Mouse (Mus musculus): ENCODE data around the gene Rnft2. TPM values are rescaled to one million over a fixed set of nuclear protein-coding genes. Genes with fewer than 3 reads are reported as not detected.

The Rnft2 gene
- polyA plus RNA-seq, 1 experiment from 2014 or later = 1.7 TPM

DNA sequence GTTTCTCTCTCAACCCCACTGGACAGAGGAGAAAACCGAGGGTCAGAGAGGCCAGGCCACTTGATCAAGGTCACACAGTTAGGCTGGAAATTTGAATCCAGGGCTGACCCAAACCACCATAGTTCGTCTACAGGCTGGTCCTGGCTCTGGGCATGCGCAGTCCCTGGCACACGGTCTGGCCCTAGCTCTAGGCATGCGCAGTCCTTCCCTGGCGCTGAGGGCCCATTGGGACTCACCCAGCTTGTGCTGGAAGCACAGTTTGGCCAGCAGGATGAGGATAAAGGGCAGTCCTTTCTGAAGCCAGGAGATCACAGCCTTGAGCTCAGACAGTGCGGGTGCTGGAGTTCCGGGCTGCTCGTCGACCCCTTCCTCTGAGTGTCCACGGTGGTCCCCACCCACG, 8.0 kb downstream of the Rnft2 start:
- DNase-seq (ENCODE audit: low spot score) = no peak
- Histone ChIP-seq H3K4me2 (no peak overlapping the region), H3K27me3 (replicated peaks; ENCODE audit: control insufficient read depth, insufficient read depth, low read length) (no peaks in the 10 kb centered on the region), H3K9ac (ENCODE audit: low read depth, low read length) (no peak overlapping the region), H3K36me3 (ENCODE audit: control insufficient read depth, insufficient read depth, low read length) (no peaks in the 10 kb centered on the region), H3K9me3 (ENCODE audit: control insufficient read depth, low read length) (no peaks in the 10 kb centered on the region), H3K4me1 (replicated peaks; ENCODE audit: control insufficient read depth, insufficient read depth, low read length) (no peaks in the 10 kb centered on the region), H3K4me3 (ENCODE audit: low read depth, low read length) (no peak overlapping the region), H3K27ac (ENCODE audit: low read depth, low read length) (no peak overlapping the region)
- 72% methylated on average over 12 of the region's 12 CpGs for WGBS
- ATAC-seq (replicated peaks; ENCODE audit: low FRiP score) = no peak

DNA sequence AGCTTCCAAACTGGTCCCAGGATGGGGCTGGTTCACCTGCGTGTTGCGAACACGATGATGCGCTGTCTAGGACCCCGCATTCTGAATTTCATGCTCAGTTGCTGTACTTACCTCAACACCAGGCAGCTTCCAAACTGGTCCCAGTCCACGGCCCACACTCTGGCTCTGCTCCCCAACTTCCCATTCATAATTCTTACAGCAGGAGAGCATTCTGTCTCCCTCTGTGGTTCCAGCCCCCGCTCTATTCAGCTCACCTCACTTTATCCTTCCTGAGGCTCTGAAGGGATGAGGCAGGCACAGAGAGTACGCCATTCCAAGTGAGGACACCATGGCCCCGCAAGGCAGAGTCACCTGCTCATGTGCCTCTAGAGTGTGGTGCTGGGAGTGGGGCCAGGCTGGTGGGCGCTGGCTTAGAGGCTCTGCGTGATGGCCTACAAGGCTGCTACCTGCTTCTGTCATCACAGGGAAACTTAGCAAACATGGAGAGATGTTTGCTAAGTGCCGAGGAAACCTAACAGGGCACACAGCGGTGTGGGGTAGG, 14.8 kb downstream of the Rnft2 start:
- 83% methylated on average over 13 of the region's 13 CpGs for WGBS
- Histone ChIP-seq H3K4me1 (replicated peaks; ENCODE audit: control insufficient read depth, insufficient read depth, low read length) (no peaks in the 10 kb centered on the region), H3K9ac (ENCODE audit: low read depth, low read length) (no peak overlapping the region), H3K9me3 (ENCODE audit: control insufficient read depth, low read length) (no peaks in the 10 kb centered on the region), H3K27me3 (replicated peaks; ENCODE audit: control insufficient read depth, insufficient read depth, low read length) (no peaks in the 10 kb centered on the region), H3K27ac (ENCODE audit: low read depth, low read length) (no peak overlapping the region), H3K4me2 (no peak overlapping the region), H3K36me3 (ENCODE audit: control insufficient read depth, insufficient read depth, low read length) (no peaks in the 10 kb centered on the region), H3K4me3 (ENCODE audit: low read depth, low read length) (no peak overlapping the region)
- DNase-seq (ENCODE audit: low spot score) (no peak), ATAC-seq (replicated peaks; ENCODE audit: low FRiP score) (no peak)

DNA sequence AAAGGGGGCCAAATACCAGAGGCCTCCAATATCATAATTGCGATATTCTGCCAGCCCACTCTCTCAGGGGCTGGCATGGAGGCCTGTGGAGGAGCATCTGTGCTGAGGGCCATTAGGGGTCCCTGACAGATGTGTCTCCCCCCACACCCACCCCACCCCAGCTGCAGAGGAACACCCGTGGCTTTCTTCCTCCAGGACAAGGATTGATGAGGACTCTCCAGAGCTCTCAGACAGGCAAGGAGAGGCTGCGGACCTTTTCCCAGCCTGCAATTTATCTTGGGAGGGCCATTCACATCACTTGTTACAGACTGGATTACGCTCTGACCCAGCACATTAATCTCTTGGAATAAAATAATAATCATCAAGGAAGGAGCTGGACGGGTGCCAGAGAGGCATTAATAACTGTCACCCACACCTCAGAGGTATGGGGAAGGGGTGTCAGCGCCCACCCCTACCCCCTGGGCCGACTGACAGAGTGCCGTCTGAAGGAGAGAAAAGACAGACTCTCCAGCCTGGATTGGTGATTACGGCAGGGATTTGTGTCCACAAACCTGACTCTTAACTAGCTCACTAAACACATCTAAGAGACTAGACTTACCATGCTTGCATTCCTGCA, 21.7 kb downstream of the Rnft2 start:
- DNase-seq (ENCODE audit: low spot score) = no peak
- Histone ChIP-seq H3K27ac (ENCODE audit: low read depth, low read length) (no peak overlapping the region), H3K4me3 (ENCODE audit: low read depth, low read length) (no peak overlapping the region), H3K4me2 (no peak overlapping the region), H3K36me3 (ENCODE audit: control insufficient read depth, insufficient read depth, low read length) (no peaks in the 10 kb centered on the region), H3K4me1 (replicated peaks; ENCODE audit: control insufficient read depth, insufficient read depth, low read length) (no peaks in the 10 kb centered on the region), H3K9me3 (ENCODE audit: control insufficient read depth, low read length) (no peaks in the 10 kb centered on the region), H3K27me3 (replicated peaks; ENCODE audit: control insufficient read depth, insufficient read depth, low read length) (no peaks in the 10 kb centered on the region), H3K9ac (ENCODE audit: low read depth, low read length) (no peak overlapping the region)
- no peak for ATAC-seq (replicated peaks; ENCODE audit: low FRiP score)
- WGBS = 57% methylated on average over 9 of the region's 9 CpGs

DNA sequence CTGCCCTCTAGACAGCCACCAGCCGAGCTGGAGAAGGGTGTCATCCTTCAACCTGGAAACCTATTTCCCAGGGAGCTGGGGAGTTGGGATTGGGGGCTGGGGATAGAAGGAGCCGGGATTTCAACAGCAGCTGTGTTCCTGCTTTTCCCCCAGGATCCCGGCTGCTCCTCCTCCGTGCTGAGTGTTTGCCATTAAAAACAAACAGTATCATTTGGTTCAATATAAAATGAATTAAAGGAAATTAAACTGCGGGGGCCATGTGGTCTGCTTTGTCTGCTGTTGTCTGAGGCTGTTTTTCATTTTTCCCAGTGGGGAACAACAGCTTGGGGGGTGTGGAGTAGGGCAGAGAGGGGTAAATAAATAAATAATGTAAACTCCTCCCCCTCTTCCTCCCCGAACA, 27.5 kb downstream of the Rnft2 start:
- 72% methylated on average over 6 of the region's 6 CpGs for WGBS
- no peak overlapping the region for H3K27ac ChIP-seq (ENCODE audit: low read depth, low read length)
- no peaks in the 10 kb centered on the region for H3K36me3 ChIP-seq (ENCODE audit: control insufficient read depth, insufficient read depth, low read length)
- no peak overlapping the region for H3K9ac ChIP-seq (ENCODE audit: low read depth, low read length)
- H3K4me2 ChIP-seq = no peak overlapping the region
- 0 out of 2 replicates have a peak, but pooled peaks cover 7% of the 10 kb centered on the region for H3K27me3 ChIP-seq (replicated peaks; ENCODE audit: control insufficient read depth, insufficient read depth, low read length)
- no peaks in the 10 kb centered on the region for H3K4me1 ChIP-seq (replicated peaks; ENCODE audit: control insufficient read depth, insufficient read depth, low read length)
- no peak for DNase-seq (ENCODE audit: low spot score)
- H3K9me3 ChIP-seq (ENCODE audit: control insufficient read depth, low read length) = no peaks in the 10 kb centered on the region
- no peak for ATAC-seq (replicated peaks; ENCODE audit: low FRiP score)
- no peak overlapping the region for H3K4me3 ChIP-seq (ENCODE audit: low read depth, low read length)

DNA sequence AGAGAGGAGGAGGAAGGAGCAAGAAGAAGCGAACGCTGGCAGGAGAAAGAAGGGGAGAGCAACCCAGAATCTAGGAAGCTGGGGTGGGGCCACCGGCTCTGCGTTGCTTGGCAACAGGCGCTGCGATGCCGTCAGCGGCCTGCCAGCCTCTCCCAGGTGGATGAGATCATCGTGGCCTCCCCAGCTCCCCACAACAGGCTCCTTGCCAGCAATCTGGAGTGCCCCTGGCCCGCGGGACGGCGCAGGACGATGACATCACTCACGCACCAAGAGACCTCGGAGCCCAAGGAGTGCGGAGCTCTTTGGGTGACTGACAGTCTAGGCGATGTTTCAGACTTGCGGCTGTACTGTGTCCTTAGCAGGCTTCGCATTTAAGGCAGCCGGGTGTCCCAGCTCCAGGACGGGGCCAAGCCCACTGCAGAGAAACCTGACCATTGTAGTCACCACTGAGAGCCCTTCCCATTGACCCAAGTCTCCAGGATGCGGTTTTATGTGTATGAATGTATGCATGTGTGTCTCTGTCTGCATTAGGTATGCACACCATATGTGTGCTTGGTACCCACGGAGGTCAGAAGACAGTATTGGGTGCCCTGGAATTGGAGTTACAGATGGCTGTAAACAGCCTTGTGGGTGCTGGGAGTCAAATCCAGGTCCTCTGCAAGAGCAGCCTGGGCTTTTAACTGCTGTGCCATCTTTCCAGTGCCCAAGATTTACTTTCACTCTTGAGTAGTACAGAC, 30.3 kb downstream of the Rnft2 start:
- ATAC-seq (replicated peaks; ENCODE audit: low FRiP score) (no peak), DNase-seq (ENCODE audit: low spot score) (peak; percentile 46)
- H3K4me3 ChIP-seq (ENCODE audit: low read depth, low read length) = no peak overlapping the region
- H3K27ac ChIP-seq (ENCODE audit: low read depth, low read length) = no peak overlapping the region
- 11% methylated on average over 24 of the region's 24 CpGs for WGBS
- 0 out of 2 replicates have a peak, but pooled peaks cover 7% of the 10 kb centered on the region for H3K27me3 ChIP-seq (replicated peaks; ENCODE audit: control insufficient read depth, insufficient read depth, low read length)
- H3K4me2 ChIP-seq = peak overlapping the region; percentile 53
- no peak overlapping the region for H3K9ac ChIP-seq (ENCODE audit: low read depth, low read length)
- no peaks in the 10 kb centered on the region for H3K4me1 ChIP-seq (replicated peaks; ENCODE audit: control insufficient read depth, insufficient read depth, low read length)
- H3K36me3 ChIP-seq (ENCODE audit: control insufficient read depth, insufficient read depth, low read length) = no peaks in the 10 kb centered on the region
- no peaks in the 10 kb centered on the region for H3K9me3 ChIP-seq (ENCODE audit: control insufficient read depth, low read length)

DNA sequence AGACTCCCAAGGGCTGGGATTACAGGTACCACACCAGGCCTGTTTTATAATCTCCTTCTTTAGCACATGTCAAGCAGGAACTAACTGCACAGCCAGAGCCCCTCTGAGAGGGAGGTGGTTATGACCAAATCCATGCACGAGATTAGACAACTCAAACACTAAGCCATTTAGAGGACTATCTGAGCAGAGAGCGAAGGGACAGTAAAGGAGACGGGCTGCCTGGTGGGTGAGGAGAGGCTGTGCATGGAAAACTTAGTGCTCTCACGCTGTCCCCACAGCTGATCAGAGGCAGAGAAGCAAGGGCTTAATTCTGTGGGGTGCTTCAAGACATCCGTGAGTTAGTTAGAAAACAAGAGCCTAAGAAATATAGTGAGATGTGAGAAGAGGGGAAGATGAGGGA, 30.9 kb downstream of the Rnft2 start:
- peak overlapping the region; percentile 53 for H3K4me2 ChIP-seq
- no peaks in the 10 kb centered on the region for H3K9me3 ChIP-seq (ENCODE audit: control insufficient read depth, low read length)
- no peak overlapping the region for H3K9ac ChIP-seq (ENCODE audit: low read depth, low read length)
- no peak overlapping the region for H3K4me3 ChIP-seq (ENCODE audit: low read depth, low read length)
- WGBS = 34% methylated on average over 5 of the region's 5 CpGs
- ATAC-seq (replicated peaks; ENCODE audit: low FRiP score) = no peak
- H3K4me1 ChIP-seq (replicated peaks; ENCODE audit: control insufficient read depth, insufficient read depth, low read length) = no peaks in the 10 kb centered on the region
- 0 out of 2 replicates have a peak, but pooled peaks cover 7% of the 10 kb centered on the region for H3K27me3 ChIP-seq (replicated peaks; ENCODE audit: control insufficient read depth, insufficient read depth, low read length)
- DNase-seq (ENCODE audit: low spot score) = no peak
- no peak overlapping the region for H3K27ac ChIP-seq (ENCODE audit: low read depth, low read length)
- H3K36me3 ChIP-seq (ENCODE audit: control insufficient read depth, insufficient read depth, low read length) = no peaks in the 10 kb centered on the region

DNA sequence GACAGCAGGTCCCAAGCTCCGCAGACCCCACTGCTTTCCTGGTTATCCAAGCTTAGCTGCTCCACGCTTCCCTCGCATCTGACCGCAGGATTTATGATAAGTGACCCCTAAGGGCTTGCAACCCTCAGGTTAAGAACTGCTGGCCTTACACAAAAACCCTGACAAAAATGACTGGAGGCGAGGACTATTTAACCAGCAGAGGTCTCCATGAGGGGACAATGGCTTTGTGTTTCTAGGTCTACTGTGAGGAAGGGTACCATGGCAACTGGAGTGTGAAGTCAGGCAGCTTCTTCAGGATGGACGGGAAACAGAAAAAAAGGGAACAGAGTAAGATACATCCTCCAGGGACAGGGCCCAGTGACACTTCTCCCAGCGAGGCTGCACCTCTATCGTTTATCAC, 39.1 kb downstream of the Rnft2 start:
- Histone ChIP-seq H3K4me3 (ENCODE audit: low read depth, low read length) (no peak overlapping the region), H3K4me1 (replicated peaks; ENCODE audit: control insufficient read depth, insufficient read depth, low read length) (no peaks in the 10 kb centered on the region), H3K27ac (ENCODE audit: low read depth, low read length) (no peak overlapping the region), H3K27me3 (replicated peaks; ENCODE audit: control insufficient read depth, insufficient read depth, low read length) (no peaks in the 10 kb centered on the region), H3K9me3 (ENCODE audit: control insufficient read depth, low read length) (no peaks in the 10 kb centered on the region), H3K36me3 (ENCODE audit: control insufficient read depth, insufficient read depth, low read length) (no peaks in the 10 kb centered on the region), H3K9ac (ENCODE audit: low read depth, low read length) (no peak overlapping the region), H3K4me2 (no peak overlapping the region)
- ATAC-seq (replicated peaks; ENCODE audit: low FRiP score) (no peak), DNase-seq (ENCODE audit: low spot score) (no peak)
- WGBS = 75% methylated on average over 8 of the region's 8 CpGs

DNA sequence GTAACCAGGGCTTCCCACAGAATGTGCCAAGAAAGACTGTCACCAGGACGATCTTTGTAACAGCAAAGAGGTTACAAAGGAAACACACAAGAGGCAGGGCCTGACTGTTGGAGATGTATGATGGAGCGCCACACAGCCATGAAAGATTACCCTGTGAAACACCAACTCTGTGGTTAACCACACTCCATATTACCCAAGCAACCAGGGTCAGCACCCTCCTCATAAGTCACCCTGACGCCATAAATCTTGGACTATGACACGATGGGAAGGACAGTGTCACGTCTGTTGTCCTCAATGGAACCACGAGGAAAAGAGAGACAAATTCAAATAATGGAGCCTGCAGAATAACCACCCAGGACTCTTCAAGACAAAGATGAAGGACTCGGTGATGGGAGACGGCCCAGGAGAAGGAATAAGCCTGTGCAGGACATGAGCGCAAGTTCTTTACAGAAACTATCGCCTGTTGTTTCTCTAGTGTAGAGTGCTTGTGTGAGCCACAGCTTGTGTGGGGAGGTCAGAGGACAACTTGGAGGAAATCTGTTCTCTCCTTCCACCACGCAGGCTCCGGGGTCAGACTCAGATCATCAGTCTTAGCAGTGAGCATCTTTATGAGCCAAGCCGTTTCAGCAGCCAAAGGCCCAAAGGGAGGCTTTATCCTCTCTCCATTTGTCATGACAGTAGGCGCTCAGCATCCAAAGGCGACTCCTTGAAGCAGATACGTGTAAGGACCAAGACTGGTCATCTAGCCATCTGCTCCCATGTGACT, 40.1 kb downstream of the Rnft2 start:
- no peak overlapping the region for H3K4me3 ChIP-seq (ENCODE audit: low read depth, low read length)
- WGBS = 60% methylated on average over 16 of the region's 16 CpGs
- H3K4me2 ChIP-seq = no peak overlapping the region
- H3K9me3 ChIP-seq (ENCODE audit: control insufficient read depth, low read length) = no peaks in the 10 kb centered on the region
- H3K36me3 ChIP-seq (ENCODE audit: control insufficient read depth, insufficient read depth, low read length) = no peaks in the 10 kb centered on the region
- no peak overlapping the region for H3K9ac ChIP-seq (ENCODE audit: low read depth, low read length)
- no peaks in the 10 kb centered on the region for H3K4me1 ChIP-seq (replicated peaks; ENCODE audit: control insufficient read depth, insufficient read depth, low read length)
- ATAC-seq (replicated peaks; ENCODE audit: low FRiP score) = no peak
- no peaks in the 10 kb centered on the region for H3K27me3 ChIP-seq (replicated peaks; ENCODE audit: control insufficient read depth, insufficient read depth, low read length)
- H3K27ac ChIP-seq (ENCODE audit: low read depth, low read length) = no peak overlapping the region
- no peak for DNase-seq (ENCODE audit: low spot score)
